Mouse (Mus musculus): ENCODE measurements around the gene Acsl5.

- TF ChIP-seq CTCF (IDR thresholded peaks at IDR 0.05; ENCODE audit: extremely low read depth, insufficient read length, insufficient replicate concordance, low read depth, low read length) (no peak), POLR2A (IDR thresholded peaks at IDR 0.05; ENCODE audit: low read depth, low read length) (no peak)
Observed at GRCm38 (mm10) chr19:55266786-55267185, 15.0 kb downstream of the Acsl5 start.
